Mouse (Mus musculus) kidney, adult 11 months (tissue): ENCODE results near the gene Irf1.
A peak's percentile ranks its signal among the peaks of the same experiment; 100 is the strongest.
"Not testable (repeated sequence)": the region's sequence is repeated elsewhere in the genome, so short reads cannot be mapped to it uniquely, and the experiment has no call there.

ENCODE experiments used
- DNase-seq: peaks from one replicate; pipeline ENCODE4 v3.0.0; 2022

Gene Irf1

DNA sequence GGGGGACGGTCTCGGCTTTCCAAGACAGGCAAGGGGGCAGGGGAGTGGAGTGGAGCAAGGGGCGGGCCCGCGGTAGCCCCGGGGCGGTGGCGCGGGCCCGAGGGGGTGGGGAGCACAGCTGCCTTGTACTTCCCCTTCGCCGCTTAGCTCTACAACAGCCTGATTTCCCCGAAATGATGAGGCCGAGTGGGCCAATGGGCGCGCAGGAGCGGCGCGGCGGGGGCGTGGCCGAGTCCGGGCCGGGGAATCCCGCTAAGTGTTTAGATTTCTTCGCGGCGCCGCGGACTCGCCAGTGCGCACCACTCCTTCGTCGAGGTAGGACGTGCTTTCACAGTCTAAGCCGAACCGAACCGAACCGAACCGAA, at the start of gene Irf1:
Gene Irf1, plus strand, starts transcription at position 255 of the 365 bp plus-strand sequence.
- peak; percentile 90 for DNase-seq

DNA sequence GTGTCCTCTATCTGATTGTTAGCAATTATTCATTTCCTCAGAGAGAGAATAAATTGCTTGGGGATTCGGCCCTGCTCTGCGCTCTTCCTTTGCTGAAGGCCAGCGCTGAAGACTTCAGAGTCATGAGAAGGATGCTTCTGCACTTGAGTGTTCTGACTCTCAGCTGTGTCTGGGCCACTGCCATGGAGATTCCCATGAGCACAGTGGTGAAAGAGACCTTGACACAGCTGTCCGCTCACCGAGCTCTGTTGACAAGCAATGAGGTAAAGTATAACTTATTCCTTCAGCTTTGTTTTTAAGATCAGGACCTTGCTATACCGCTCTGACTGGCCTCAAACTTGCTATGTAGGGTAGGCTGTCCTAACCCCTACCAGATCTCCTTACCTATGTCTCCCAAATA, 49.1 kb upstream of the Irf1 start, which contains the start of gene Il5:
Gene Il5, plus strand, starts transcription at position 80 of the 400 bp plus-strand sequence.
- DNase-seq: no peak

DNA sequence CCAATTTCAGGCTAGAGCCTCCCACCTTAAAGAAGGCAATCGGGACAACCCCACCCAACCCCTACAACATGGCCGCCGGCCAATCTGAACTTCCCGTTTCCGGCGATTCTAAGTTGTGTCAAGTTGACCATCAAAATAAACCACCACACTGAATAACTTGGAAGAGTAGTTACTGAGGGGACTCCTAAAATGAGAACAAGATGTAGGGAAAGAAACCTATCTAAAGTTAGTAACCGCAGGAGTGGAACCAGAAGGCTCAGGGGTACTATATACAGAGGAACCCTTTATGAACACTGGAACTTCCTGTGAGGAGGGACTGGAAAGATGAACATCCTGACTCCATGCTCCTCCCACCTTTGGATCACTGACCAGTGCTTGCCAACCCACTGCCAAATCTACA, 38.4 kb upstream of the Irf1 start:
- no peak for DNase-seq

DNA sequence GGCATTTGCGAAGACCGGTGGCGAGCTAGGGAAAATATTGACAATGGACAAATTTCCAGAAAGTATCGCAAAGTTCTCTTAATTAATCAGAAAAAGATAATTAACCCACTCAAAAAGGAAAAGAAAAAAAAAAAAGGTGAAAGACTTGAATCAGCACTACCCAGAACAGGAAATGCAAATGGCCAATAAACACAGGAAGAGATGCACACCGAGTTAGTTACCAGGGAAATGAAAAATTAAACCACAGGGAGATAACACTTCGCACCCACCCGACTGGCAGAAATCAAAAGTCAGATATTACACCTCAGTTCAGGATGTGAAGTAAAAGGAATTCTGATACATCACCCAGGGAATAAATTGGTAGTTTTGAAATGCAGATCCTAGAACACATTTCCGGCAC, 37.6 kb upstream of the Irf1 start:
- no peak for DNase-seq

DNA sequence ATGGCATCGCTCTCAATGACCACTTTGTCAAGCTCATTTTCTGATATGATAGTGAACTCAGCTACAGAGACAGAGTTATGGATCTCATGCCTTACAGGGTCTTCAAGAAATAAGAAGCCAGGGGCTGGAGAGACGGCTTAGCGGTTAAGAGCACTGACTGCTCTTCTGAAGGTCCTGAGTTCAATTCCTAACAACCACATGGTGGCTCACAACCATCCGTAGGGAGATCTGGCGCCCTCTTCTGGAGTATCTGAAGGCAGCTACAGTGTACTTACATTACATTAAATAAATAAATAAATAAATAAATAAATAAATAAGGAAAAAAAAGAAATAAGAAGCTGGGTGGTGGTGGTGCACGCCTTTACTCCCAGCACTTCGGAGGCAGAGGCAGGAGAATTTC, 36.0 kb upstream of the Irf1 start:
- no peak for DNase-seq

DNA sequence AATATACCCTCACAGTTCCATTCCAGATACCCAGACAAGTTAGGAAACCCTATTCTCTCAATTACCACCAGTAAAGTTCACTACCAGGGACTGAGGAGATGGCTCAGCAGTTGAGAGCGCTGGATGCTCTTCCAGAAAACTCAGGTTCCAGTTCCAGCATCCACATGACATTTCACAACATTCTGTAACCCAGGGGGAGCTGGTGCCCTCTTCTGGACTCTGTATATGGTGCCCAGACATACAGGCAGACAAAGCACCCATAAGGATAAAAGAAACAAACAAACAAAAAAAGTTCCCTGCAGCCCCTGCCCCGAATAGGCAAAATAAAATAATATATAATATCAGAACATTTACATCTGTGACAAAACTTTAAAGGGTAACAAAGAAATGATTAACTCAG, 35.4 kb upstream of the Irf1 start:
- no peak for DNase-seq

DNA sequence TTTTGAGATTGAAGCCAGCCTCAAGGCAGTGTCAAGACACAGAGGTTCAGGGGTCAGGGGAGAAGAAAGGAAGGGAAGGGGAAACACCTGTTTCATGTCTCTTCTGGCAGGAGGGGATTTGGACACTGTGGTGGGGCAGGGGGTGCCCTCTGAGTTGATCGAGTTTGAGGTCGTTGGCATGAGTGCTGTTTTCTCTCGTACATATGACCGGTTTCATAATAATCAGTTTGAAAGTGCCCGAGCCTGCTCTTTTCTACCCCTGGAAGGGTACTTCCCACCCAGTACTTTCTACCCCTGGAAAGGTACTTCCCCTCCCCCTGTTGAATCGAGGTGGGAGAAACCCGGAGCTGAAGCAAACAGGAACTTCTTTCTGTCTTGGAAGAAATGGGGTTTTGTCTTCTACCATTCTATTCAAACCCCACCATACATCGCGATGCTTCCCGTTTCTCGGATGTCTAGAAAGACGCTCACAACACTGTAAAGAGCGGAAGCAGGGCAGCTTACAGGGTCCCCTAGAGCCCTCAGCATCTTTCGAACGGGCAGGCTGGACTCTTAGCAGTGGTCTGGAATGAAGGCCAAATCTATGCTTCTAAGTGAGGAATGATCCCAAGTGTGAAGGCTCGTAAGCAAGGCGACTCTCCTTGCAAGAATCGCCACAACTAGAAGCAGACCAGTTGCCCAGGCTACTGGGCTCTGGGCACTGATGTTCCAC, 34.7 kb upstream of the Irf1 start:
- no peak for DNase-seq

DNA sequence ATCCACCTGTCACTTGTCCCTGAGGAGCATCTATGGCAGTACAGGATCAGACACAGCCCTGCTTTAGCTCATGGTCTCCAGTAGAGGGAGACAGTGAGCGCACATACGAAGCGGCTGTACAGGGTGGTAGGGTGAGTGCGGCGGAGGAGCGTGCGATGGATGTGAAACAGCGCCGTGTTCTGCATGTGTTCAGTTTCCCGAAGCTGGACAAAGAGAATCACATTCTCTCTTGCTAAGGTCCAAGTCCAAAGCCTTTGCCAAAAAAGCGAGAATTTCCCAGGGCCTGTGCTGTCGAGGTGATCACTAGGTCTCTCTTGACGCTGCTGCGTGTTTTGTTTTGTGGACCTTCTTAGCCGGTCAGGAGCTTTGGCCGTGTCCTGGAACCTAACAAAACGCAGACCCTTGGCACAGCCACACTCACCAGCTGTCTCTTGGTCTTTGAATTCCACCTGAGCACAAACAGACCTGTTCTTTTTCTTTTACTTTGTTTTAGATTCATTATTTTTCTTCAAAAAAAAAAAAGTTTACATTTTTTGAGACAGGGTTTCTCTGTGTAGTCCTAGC, 34.0 kb upstream of the Irf1 start:
- DNase-seq: peak; percentile 43

DNA sequence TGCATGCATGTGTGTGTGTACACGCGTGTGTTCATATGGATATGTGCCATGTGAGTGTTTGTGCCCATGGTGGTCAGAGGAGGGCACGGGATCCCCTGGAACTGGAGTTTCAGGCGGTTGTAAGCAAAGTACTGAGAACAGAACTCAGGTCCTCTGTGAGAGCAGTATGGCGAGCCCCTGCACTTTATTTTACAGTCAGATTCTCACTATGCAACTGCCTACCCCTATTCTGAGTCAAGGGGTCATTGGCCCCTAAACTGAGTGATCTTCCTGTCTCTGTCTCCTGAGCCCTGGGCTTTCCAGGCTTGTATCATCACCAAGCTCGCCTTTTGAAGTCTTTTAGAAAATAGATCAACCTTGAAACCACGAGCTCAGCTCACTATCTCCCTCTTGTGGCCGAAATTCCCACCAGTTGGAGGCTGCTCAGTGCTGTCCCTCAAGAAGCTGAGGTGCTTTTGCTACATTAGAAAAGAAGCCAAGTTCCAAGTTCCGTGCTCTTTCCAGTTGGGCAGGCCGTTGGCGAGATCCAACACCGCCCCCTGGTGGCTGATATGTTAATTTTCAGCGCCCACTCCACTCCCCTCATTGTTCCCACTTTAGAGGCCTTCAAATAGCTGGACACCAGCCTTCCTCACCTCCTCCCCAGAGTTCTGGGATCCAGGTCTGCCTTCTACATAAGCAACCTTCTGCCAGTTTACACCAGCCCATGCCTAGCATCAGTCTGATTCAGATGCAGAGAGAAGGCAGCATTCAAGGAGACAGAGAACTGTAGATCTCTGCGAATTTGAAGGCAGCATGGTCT, 32.8 kb upstream of the Irf1 start:
- peak; percentile 72 for DNase-seq

DNA sequence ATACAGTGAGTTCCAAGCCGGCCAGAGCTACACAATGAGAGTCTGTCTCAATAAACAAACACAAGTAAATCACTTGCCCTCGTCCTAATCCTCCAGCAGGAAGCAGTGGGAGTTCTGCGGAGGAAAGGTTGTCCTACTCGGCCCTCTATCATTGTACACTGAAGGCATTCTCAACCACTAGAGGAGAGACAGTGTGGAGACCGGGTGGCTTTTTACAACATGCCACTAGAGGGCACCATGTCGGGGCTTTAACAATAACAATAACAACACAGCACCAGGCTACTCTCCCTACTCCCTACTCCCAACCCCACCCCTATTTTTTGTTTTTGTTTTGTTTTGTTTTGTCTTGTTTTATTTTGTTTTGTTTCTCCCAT, 32.3 kb upstream of the Irf1 start:
- DNase-seq: peak; percentile 53

DNA sequence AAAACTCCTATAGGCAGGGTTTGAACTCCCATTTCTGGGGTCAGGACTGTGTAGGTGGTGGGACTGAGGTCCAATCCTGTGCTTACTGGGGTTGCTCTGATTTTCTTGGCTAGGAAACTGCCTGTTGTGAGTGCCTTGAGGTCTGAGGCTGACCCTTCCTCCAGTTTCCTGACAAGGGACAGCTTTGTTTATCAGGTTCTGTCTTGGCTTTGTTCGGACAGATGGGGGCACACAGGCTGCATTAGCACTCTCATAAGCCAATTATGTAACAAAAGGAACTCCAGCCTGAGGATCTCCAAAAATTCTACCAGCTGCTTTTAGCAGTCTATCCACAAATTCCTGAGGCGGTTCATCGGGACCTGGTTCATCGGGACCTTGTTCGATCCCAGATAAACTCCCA, 27.5 kb upstream of the Irf1 start:
- no peak for DNase-seq

DNA sequence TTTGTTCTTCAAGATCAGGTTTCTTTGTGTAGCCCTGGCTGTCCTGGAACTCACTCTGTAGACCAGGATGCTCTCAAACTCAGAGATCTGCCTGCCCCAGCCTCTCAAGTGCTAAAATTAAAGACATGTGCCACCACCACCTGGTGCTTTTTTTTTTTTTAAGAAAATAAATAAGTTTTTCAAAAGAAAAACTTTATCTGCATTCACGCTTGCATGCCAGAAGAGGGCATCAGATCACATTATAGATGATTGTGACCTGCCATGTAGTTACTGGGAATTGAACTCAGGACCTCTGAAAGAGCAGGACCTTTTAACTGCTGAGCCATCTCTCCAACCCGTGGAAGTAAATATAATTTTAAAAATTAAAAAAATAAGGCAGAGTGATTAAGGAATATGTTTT, 24.6 kb upstream of the Irf1 start:
- DNase-seq: no peak

DNA sequence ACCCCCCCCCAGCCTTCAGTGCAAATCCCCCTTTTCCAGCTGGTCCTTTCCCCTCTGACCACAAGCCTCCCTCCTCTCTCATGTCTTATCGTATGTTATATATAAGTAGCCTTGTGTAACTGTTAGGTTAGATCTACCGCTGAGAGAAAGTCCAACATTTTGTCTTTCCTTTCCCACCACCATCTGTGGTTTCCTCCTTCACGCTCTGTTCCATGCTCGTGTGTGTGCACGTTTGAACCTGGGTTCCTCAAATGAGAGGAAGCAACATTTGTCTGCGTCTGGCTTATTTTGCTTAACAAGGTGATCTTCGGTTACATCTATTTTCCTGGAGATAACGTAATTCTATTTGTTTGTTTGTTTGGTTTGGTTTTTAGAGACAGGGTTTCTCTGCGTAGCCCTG, 21.8 kb upstream of the Irf1 start:
- no peak for DNase-seq

DNA sequence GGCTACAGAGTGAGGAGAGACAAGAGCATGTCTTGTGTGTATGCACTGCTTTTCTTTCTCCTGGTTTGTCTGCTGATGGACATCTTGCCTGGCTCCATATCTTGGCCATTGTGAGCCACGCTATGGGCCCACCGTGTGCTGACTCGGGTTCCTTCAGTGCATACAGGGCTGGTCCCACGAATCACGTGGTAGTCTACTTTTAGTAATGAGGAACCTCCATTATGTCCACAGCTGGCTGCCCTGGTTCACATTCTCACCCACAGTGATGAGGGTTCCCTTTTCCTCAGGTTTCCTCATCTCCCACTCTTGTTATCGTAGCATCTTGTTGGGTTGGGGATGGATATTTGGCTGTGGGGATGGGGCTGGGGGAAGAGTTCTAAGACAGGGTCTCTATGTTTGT, 21.2 kb upstream of the Irf1 start:
- no peak for DNase-seq

DNA sequence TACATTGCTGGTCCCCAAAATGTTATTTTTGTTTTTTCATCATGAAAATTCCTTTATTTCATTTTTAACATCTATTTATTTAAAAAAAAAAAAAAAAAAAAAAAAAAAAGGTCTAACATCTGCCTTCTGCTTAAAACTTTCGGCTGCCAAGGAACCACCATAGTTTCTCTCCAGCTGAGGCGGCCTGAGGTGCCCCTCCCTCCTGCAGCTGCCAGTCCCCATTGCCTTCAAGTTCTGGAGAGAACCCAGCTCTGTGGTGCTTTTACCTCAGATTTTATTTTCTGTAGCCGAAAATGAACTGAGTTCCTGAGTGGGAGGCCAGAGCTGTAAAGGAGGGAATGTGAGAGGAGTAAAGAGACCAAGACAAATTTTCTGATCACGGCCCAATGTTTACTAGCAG, 20.5 kb upstream of the Irf1 start:
- DNase-seq: no peak

DNA sequence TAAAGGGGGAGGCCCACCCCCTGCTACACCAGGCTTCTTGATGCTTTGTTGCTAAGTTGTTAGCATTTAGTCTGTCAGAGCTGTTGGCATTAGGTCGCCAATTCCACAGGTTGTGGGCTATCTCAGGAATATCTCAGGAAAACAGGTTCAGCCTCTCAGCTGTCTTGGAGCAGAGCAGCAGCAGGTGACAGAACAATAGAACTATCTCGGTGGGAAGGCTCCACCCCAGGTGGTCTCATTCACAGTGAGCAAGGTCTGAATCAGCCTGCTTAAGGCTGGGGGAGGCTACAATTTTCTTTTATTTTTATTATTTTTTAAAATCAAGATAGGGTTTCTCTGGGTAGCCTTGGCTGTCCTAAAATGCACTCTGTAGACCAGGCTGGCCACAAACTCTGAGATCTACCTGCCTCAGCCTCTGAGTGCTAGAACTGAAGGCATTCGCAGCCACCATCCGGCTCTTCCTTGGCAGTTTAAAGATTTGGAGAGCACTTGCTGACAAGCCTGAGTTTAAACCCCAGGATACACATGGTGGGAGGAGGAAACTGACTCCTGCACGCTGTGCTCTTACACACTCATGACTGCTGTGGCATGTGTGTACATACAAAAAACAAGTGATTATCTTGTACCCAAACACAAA, 20.0 kb upstream of the Irf1 start:
- DNase-seq: no peak

DNA sequence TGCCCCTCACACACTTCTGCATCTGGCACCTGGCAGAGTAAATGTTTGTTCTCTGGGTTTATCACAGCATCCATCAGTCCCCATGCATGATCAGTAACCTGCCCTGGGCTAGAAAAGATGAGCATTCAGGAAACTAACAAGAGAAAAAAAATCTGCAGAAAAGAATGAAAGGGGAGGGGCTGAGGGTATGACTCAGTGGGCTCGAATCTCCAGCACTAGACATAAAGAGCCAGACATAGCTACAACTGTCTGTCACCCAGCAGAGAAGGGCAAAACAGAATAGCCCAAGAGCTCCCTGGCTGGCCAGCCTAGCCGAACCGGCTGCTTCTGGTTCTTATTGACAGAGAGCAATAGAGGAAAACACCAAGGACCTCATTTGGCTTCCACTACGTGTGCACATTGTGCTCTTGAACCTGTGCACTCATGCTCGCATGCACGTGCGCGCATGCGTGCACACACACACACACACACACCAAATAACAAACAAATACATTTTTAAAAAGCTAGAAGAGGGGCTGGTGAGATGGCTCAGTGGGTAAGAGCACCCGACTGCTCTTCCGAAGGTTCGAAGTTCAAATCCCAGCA, 14.7 kb upstream of the Irf1 start:
- DNase-seq: no peak

DNA sequence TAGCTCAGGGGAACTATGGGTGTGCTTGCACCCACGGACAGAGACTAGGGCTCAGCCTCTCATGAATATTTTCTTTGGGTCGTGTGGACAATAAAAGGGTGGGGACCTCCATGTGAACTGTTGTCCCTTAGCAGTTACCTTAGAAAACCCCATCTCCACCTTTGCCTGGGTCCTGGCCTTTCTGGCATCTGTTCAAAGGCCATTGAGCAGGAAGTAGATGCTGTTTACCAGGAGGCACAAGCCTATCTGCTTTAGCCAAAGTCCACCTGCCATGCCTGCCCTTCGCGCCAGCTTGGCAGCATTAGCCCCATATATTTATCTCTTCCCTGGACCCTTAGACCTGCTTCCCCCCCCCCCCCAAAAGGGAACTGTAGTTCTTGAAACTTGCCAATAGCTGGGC, 12.2 kb upstream of the Irf1 start:
- no peak for DNase-seq

DNA sequence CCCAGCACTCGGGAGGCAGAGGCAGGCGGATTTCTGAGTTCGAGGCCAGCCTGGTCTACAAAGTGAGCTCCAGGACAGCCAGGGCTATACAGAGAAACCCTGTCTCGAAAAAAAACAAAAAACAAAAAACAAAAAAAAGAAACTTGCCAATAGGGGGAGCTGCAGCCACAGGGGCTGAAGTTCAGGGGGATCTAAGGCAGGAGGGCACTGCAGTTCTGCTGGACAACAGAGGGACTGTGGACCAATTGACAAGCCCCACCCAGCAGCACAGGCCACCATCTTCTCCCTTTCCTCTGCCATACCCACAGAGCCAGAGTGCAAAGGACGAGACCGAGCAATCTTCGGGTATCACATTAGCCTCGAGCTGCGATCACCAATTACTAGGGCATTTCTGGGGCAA, 11.8 kb upstream of the Irf1 start:
- DNase-seq: not testable (repeated sequence)

DNA sequence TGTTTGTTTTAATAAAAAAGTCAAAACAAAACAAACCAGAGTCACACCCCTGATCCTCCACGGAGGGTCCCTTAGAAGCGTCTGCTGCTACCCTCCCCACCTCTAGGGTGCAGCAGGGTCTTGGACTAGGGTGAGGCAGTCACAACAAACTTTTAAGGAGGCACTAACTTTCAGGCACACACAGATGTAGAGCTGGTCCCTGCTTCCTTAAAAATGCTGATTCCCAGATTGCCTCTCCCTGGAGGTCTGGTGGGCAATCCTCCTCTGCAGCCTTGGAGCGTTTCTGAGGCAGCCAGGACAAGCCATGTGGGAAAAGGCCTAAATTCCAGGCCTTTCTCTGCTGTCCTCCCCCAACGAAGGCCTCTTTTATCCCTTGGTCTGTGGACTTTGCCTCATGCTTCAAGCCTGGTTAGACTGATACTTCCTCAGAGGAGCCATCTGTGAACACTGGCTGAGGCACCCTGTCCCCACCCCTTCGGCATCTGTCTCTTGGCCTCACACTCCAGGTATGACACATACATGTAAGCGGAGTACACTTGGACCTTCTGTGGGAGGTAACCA, 10.9 kb upstream of the Irf1 start:
- DNase-seq: peak; percentile 51

DNA sequence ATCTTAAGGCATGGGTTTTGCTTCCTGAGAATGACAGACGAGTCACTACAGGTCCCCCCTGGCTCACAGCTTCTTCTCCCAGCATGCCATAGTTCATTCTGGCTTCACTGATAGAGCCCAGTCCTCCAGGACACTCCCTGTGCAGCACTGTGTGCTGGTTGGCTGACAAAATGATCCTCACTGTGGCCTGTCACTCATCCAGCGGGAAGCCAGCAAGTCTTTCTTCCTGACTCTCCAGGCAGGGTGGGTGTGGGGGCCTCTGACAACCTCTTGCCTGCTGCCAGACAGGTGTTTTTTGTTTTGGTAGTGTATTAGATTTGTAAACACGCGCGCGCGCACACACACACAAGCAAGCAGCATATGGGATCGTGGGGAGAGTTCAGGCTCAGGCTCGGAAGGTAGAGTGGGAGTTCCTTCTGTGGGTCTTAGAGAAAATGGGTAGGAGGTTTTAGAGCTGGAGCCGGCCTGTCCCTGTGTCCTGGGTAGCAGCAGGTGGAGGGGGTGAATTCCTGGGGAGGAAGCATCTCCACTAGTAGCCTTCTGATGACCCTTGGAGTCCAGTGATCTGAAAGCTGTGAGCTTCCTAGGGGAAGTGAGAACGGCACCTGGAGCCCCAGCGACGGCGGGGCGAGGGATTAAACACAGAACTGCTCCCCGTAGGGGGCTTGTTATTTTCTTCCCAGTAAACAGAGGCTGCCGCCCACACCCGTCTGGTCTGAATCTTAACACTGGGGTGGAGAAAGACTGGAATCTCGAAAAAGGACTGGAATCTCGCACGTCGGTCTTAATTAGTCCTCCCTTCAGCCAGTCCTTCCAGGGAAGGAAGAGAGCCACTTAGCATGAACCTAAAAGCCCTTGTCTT, 10.0 kb upstream of the Irf1 start:
- DNase-seq: no peak

DNA sequence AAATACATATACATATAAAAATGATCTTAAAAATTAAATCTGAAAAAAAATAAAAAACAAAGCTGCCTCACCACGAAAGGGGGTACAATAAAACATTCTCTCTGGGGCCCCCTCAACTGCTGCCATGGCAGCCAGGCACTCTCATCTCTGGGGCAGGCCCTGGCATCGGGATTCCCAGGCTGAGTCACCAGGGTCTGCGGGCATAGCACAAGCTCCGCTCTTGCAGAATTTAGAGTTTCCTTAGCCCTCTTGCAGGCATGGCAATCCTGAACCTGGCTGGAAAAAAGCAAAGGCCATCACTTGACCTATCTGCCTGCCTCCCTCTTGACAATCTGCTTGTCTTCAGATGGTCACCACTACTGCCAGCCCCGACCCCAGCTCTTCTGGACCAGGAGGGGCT, 8.5 kb upstream of the Irf1 start:
- no peak for DNase-seq
